Mouse (Mus musculus): ENCODE results near the gene Arhgef33. TPM values are rescaled to one million over a fixed set of nuclear protein-coding genes. Genes with fewer than 3 reads are reported as not detected.

Arhgef33 gene
- polyA plus RNA-seq, 1 experiment from 2014 or later: 0.80 TPM

GRCm38 (mm10) chr17:80322228-80322627, 15.0 kb downstream of the Arhgef33 start:
- H3K36me3 ChIP-seq (ENCODE audit: control insufficient read depth, insufficient read depth, low read length): no peaks in the 10 kb centered on the region
- no peaks in the 10 kb centered on the region for H3K27me3 ChIP-seq (ENCODE audit: control insufficient read depth, insufficient read depth, low read length)
- H3K4me3 ChIP-seq (ENCODE audit: control insufficient read depth in 1 of 2, insufficient read depth in 1 of 2, low read depth in 1 of 2, low read length in 2 of 2): no peak overlapping the region
- 53% methylated on average over 6 of the region's 6 CpGs for WGBS
- ATAC-seq (ENCODE audit: insufficient number of reproducible peaks, insufficient read depth, low FRiP score, low read depth): no peak
- no peak overlapping the region for H3K4me2 ChIP-seq (ENCODE audit: low read length)
- no peak overlapping the region for H3K9ac ChIP-seq (ENCODE audit: low read length)
- H3K4me1 ChIP-seq (ENCODE audit: control insufficient read depth in 2 of 2, insufficient read depth in 2 of 2, low read length in 2 of 2): peaks cover 5 to 14% of the 10 kb centered on the region in 2 experiments
- no peak overlapping the region for H3K27ac ChIP-seq (replicated peaks in 1 of 2; ENCODE audit: control insufficient read depth in 1 of 2, insufficient read depth in 1 of 2, low read depth in 2 of 2, low read length in 2 of 2)
- H3K9me3 ChIP-seq (ENCODE audit: control insufficient read depth, low read length): no peaks in the 10 kb centered on the region

GRCm38 (mm10) chr17:80323015-80323414, 15.8 kb downstream of the Arhgef33 start:
- Histone ChIP-seq H3K4me2 (ENCODE audit: low read length) (no peak overlapping the region), H3K27me3 (ENCODE audit: control insufficient read depth, insufficient read depth, low read length) (no peaks in the 10 kb centered on the region), H3K4me3 (ENCODE audit: control insufficient read depth in 1 of 2, insufficient read depth in 1 of 2, low read depth in 1 of 2, low read length in 2 of 2) (no peak overlapping the region), H3K27ac (replicated peaks in 1 of 2; ENCODE audit: control insufficient read depth in 1 of 2, insufficient read depth in 1 of 2, low read depth in 2 of 2, low read length in 2 of 2) (no peak overlapping the region), H3K9me3 (ENCODE audit: control insufficient read depth, low read length) (no peaks in the 10 kb centered on the region), H3K4me1 (ENCODE audit: control insufficient read depth in 2 of 2, insufficient read depth in 2 of 2, low read length in 2 of 2) (peaks cover 5 to 14% of the 10 kb centered on the region in 2 experiments), H3K9ac (ENCODE audit: low read length) (no peak overlapping the region), H3K36me3 (ENCODE audit: control insufficient read depth, insufficient read depth, low read length) (no peaks in the 10 kb centered on the region)
- 83% methylated on average over 4 of the region's 4 CpGs for WGBS
- ATAC-seq (ENCODE audit: insufficient number of reproducible peaks, insufficient read depth, low FRiP score, low read depth): no peak

- Histone ChIP-seq H3K9me3 (ENCODE audit: control insufficient read depth, low read length) (no peaks in the 10 kb centered on the region), H3K9ac (ENCODE audit: low read length) (no peak overlapping the region), H3K4me1 (ENCODE audit: control insufficient read depth in 2 of 2, insufficient read depth in 2 of 2, low read length in 2 of 2) (peaks cover 5 to 14% of the 10 kb centered on the region in 2 experiments), H3K27ac (replicated peaks in 1 of 2; ENCODE audit: control insufficient read depth in 1 of 2, insufficient read depth in 1 of 2, low read depth in 2 of 2, low read length in 2 of 2) (no peak overlapping the region), H3K36me3 (ENCODE audit: control insufficient read depth, insufficient read depth, low read length) (no peaks in the 10 kb centered on the region), H3K4me3 (ENCODE audit: control insufficient read depth in 1 of 2, insufficient read depth in 1 of 2, low read depth in 1 of 2, low read length in 2 of 2) (no peak overlapping the region), H3K4me2 (ENCODE audit: low read length) (no peak overlapping the region), H3K27me3 (ENCODE audit: control insufficient read depth, insufficient read depth, low read length) (no peaks in the 10 kb centered on the region)
- no peak for ATAC-seq (ENCODE audit: insufficient number of reproducible peaks, insufficient read depth, low FRiP score, low read depth)
- WGBS: 53% methylated on average over 8 of the region's 8 CpGs
These were observed 16.5 kb downstream of the Arhgef33 start for GRCm38 (mm10) chr17:80323658-80324057.

- no peaks in the 10 kb centered on the region for H3K27me3 ChIP-seq (ENCODE audit: control insufficient read depth, insufficient read depth, low read length)
- WGBS: 83% methylated on average over 7 of the region's 7 CpGs
- H3K4me3 ChIP-seq (ENCODE audit: control insufficient read depth in 1 of 2, insufficient read depth in 1 of 2, low read depth in 1 of 2, low read length in 2 of 2): no peak overlapping the region
- H3K4me2 ChIP-seq (ENCODE audit: low read length): no peak overlapping the region
- no peak overlapping the region for H3K9ac ChIP-seq (ENCODE audit: low read length)
- H3K9me3 ChIP-seq (ENCODE audit: control insufficient read depth, low read length): no peaks in the 10 kb centered on the region
- no peak for ATAC-seq (ENCODE audit: insufficient number of reproducible peaks, insufficient read depth, low FRiP score, low read depth)
- H3K4me1 ChIP-seq (ENCODE audit: control insufficient read depth in 2 of 2, insufficient read depth in 2 of 2, low read length in 2 of 2): peaks cover 5 to 14% of the 10 kb centered on the region in 2 experiments
- no peak overlapping the region for H3K27ac ChIP-seq (replicated peaks in 1 of 2; ENCODE audit: control insufficient read depth in 1 of 2, insufficient read depth in 1 of 2, low read depth in 2 of 2, low read length in 2 of 2)
- H3K36me3 ChIP-seq (ENCODE audit: control insufficient read depth, insufficient read depth, low read length): no peaks in the 10 kb centered on the region
These were observed 17.3 kb downstream of the Arhgef33 start for GRCm38 (mm10) chr17:80324521-80324920.

GRCm38 (mm10) chr17:80325456-80325855, 18.2 kb downstream of the Arhgef33 start:
- peaks cover 5 to 14% of the 10 kb centered on the region in 2 experiments for H3K4me1 ChIP-seq (ENCODE audit: control insufficient read depth in 2 of 2, insufficient read depth in 2 of 2, low read length in 2 of 2)
- H3K4me2 ChIP-seq (ENCODE audit: low read length): no peak overlapping the region
- H3K9me3 ChIP-seq (ENCODE audit: control insufficient read depth, low read length): no peaks in the 10 kb centered on the region
- no peak overlapping the region for H3K27ac ChIP-seq (replicated peaks in 1 of 2; ENCODE audit: control insufficient read depth in 1 of 2, insufficient read depth in 1 of 2, low read depth in 2 of 2, low read length in 2 of 2)
- no peak overlapping the region for H3K9ac ChIP-seq (ENCODE audit: low read length)
- H3K36me3 ChIP-seq (ENCODE audit: control insufficient read depth, insufficient read depth, low read length): no peaks in the 10 kb centered on the region
- ATAC-seq (ENCODE audit: insufficient number of reproducible peaks, insufficient read depth, low FRiP score, low read depth): no peak
- no peaks in the 10 kb centered on the region for H3K27me3 ChIP-seq (ENCODE audit: control insufficient read depth, insufficient read depth, low read length)
- 60% methylated on average over 5 of the region's 5 CpGs for WGBS
- H3K4me3 ChIP-seq (ENCODE audit: control insufficient read depth in 1 of 2, insufficient read depth in 1 of 2, low read depth in 1 of 2, low read length in 2 of 2): no peak overlapping the region

- Histone ChIP-seq H3K4me1 (ENCODE audit: control insufficient read depth in 2 of 2, insufficient read depth in 2 of 2, low read length in 2 of 2) (peaks cover 5 to 14% of the 10 kb centered on the region in 2 experiments), H3K36me3 (ENCODE audit: control insufficient read depth, insufficient read depth, low read length) (no peaks in the 10 kb centered on the region), H3K27ac (replicated peaks in 1 of 2; ENCODE audit: control insufficient read depth in 1 of 2, insufficient read depth in 1 of 2, low read depth in 2 of 2, low read length in 2 of 2) (no peak overlapping the region), H3K9ac (ENCODE audit: low read length) (no peak overlapping the region), H3K27me3 (ENCODE audit: control insufficient read depth, insufficient read depth, low read length) (no peaks in the 10 kb centered on the region), H3K4me3 (ENCODE audit: control insufficient read depth in 1 of 2, insufficient read depth in 1 of 2, low read depth in 1 of 2, low read length in 2 of 2) (no peak overlapping the region), H3K9me3 (ENCODE audit: control insufficient read depth, low read length) (no peaks in the 10 kb centered on the region), H3K4me2 (ENCODE audit: low read length) (no peak overlapping the region)
- 79% methylated on average over 3 of the region's 3 CpGs for WGBS
- ATAC-seq (ENCODE audit: insufficient number of reproducible peaks, insufficient read depth, low FRiP score, low read depth): no peak
These were observed 19.2 kb downstream of the Arhgef33 start for GRCm38 (mm10) chr17:80326431-80326830.

GRCm38 (mm10) chr17:80332386-80332785, 25.2 kb downstream of the Arhgef33 start:
- Histone ChIP-seq H3K36me3 (ENCODE audit: control insufficient read depth, insufficient read depth, low read length) (no peaks in the 10 kb centered on the region), H3K27me3 (ENCODE audit: control insufficient read depth, insufficient read depth, low read length) (no peaks in the 10 kb centered on the region), H3K4me3 (ENCODE audit: control insufficient read depth in 1 of 2, insufficient read depth in 1 of 2, low read depth in 1 of 2, low read length in 2 of 2) (no peak overlapping the region), H3K9ac (ENCODE audit: low read length) (no peak overlapping the region), H3K4me1 (ENCODE audit: control insufficient read depth in 2 of 2, insufficient read depth in 2 of 2, low read length in 2 of 2) (no peaks in the 10 kb centered on the region), H3K4me2 (ENCODE audit: low read length) (no peak overlapping the region), H3K9me3 (ENCODE audit: control insufficient read depth, low read length) (no peaks in the 10 kb centered on the region), H3K27ac (replicated peaks in 1 of 2; ENCODE audit: control insufficient read depth in 1 of 2, insufficient read depth in 1 of 2, low read depth in 2 of 2, low read length in 2 of 2) (no peak overlapping the region)
- no peak for ATAC-seq (ENCODE audit: insufficient number of reproducible peaks, insufficient read depth, low FRiP score, low read depth)
- WGBS: 69% methylated on average over 2 of the region's 2 CpGs

GRCm38 (mm10) chr17:80345277-80345676, 38.1 kb downstream of the Arhgef33 start:
- Histone ChIP-seq H3K4me3 (ENCODE audit: control insufficient read depth in 1 of 2, insufficient read depth in 1 of 2, low read depth in 1 of 2, low read length in 2 of 2) (no peak overlapping the region), H3K27ac (replicated peaks in 1 of 2; ENCODE audit: control insufficient read depth in 1 of 2, insufficient read depth in 1 of 2, low read depth in 2 of 2, low read length in 2 of 2) (no peak overlapping the region), H3K4me1 (ENCODE audit: control insufficient read depth in 2 of 2, insufficient read depth in 2 of 2, low read length in 2 of 2) (no peaks in the 10 kb centered on the region; a peak in 1 of 4 replicates), H3K27me3 (ENCODE audit: control insufficient read depth, insufficient read depth, low read length) (no peaks in the 10 kb centered on the region), H3K9ac (ENCODE audit: low read length) (no peak overlapping the region), H3K36me3 (ENCODE audit: control insufficient read depth, insufficient read depth, low read length) (no peaks in the 10 kb centered on the region), H3K9me3 (ENCODE audit: control insufficient read depth, low read length) (no peaks in the 10 kb centered on the region), H3K4me2 (ENCODE audit: low read length) (no peak overlapping the region)
- WGBS: 77% methylated on average over 4 of the region's 4 CpGs
- ATAC-seq (ENCODE audit: insufficient number of reproducible peaks, insufficient read depth, low FRiP score, low read depth): no peak
